Mouse (Mus musculus) midbrain, postnatal 0 days (tissue): ENCODE measurements around the gene Rassf8. TPM values are rescaled to one million over a fixed set of nuclear protein-coding genes. Genes with fewer than 3 reads are reported as not detected.

Experiments
- ATAC-seq: fragments of 200-750 bp; cut with Nextera tagmentation; 2 replicates; pipeline ENCODE4 v1.8.0; 2017; ENCODE audit warnings: moderate number of reproducible peaks, mild to moderate bottlenecking, moderate TSS enrichment, moderate library complexity; ENCODE audit not compliant: low FRiP score
- DNase-seq: peaks from one replicate; pipeline ENCODE4 v3.0.0-alpha.2; 2015; ENCODE audit warnings: low spot score
- H3K27ac ChIP-seq: fragments of 300-500 bp; sonication (generic); 2 replicates; pipeline ENCODE4 v1.5.1; 2014; ENCODE audit warnings: low read depth, mild to moderate bottlenecking, low read length, mixed read lengths
- H3K27me3 ChIP-seq: fragments of 300-500 bp; sonication (generic); 2 replicates; pipeline ENCODE4 v1.6.1; 2014; ENCODE audit warnings: low read length, control low read depth, mixed read lengths; ENCODE audit not compliant: insufficient read depth
- H3K36me3 ChIP-seq: fragments of 300-500 bp; sonication (generic); 2 replicates; pipeline ENCODE4 v1.6.1; 2014; ENCODE audit warnings: low read length, control low read depth, mixed read lengths; ENCODE audit not compliant: insufficient read depth
- H3K4me1 ChIP-seq: fragments of 300-500 bp; sonication (generic); 2 replicates; pipeline ENCODE4 v1.6.1; 2014; ENCODE audit warnings: mild to moderate bottlenecking, control low read depth, antibody characterized with exemption, low read length, mixed read lengths; ENCODE audit not compliant: insufficient read depth
- H3K4me2 ChIP-seq: fragments of 300-500 bp; sonication (generic); 2 replicates; pipeline ENCODE4 v1.6.1; 2014; ENCODE audit warnings: low read depth, mild to moderate bottlenecking, low read length, mixed read lengths; ENCODE audit not compliant: poor library complexity, severe bottlenecking
- H3K4me3 ChIP-seq: fragments of 300-500 bp; sonication (generic); 2 replicates; pipeline ENCODE4 v1.5.1; 2014; ENCODE audit warnings: low read depth, mild to moderate bottlenecking, low read length, moderate library complexity
- H3K9ac ChIP-seq: fragments of 300-500 bp; sonication (generic); replicated peaks from 2 replicates; pipeline ENCODE4 v1.6.1; 2014; ENCODE audit warnings: mild to moderate bottlenecking, low read length, moderate library complexity, mixed read lengths; ENCODE audit not compliant: poor library complexity, severe bottlenecking
- H3K9me3 ChIP-seq: fragments of 300-500 bp; sonication (generic); 2 replicates; pipeline ENCODE4 v1.6.1; 2016; ENCODE audit warnings: low read length, control low read depth
- CTCF ChIP-seq: IDR thresholded peaks from 2 replicates; pipeline ENCODE4 v1.5.1; 2016; ENCODE audit warnings: antibody characterized with exemption, mild to moderate bottlenecking
- WGBS: fragments of 180-500 bp; shearing (Covaris S2); extraction: QIAGEN DNeasy Blood & Tissue Kit; methylation state at CpG from one replicate; pipeline ENCODE4 v1.1.7; 2014; 5-methylcytosine and 5-hydroxymethylcytosine counted together
- polyA plus RNA-seq: library from polyadenylated mRNA; unstranded; fragments of >200 nt; fragmentation: Nextera tagmentation; extraction: Ambion mirVana; gene quantifications from 2 replicates; pipeline ENCODE4 v1.2.1, GENCODE M21; 2015
- total RNA-seq: library from RNA; depleted of rRNA; stranded (reverse); fragments of >200 nt; gene quantifications from 2 replicates; pipeline ENCODE4 v1.2.3, GENCODE M21; 2014

Rassf8 gene
- total and polyA plus RNA-seq, 2 experiments from 2014 or later, result 5.6 to 16.3 TPM

DNA sequence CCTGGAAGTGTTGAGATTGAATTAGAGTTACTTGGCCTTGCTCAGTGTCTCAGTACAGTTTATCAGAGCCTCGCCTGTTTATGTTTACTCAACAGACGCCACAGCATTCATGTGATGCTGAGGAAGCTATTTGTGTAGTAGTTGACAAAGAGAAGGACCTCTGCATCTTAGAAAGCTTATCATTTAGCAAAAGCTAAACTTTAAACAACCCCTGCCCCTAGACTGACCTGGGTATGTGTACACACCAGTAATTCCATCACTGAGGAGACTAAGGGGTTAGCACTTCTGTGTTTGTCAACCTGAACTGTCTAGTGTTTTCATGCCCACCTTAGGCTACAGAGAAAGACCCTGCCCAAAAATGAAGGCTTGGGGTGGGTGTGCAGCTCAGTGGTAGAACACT lies 12.9 kb downstream of the Rassf8 start:
- Histone ChIP-seq H3K27ac (no peak overlapping the region), H3K4me2 (no peak overlapping the region), H3K36me3 (no peaks in the 10 kb centered on the region), H3K9ac (no peak overlapping the region), H3K4me3 (no peak overlapping the region), H3K9me3 (no peaks in the 10 kb centered on the region), H3K27me3 (no peaks in the 10 kb centered on the region), H3K4me1 (0 out of 2 replicates have a peak, but pooled peaks cover 4% of the 10 kb centered on the region)
- DNase-seq (no peak), ATAC-seq (no peak)
- no peak for TF ChIP-seq CTCF
- 88% methylated on average over 2 of the region's 2 CpGs for WGBS

- no peak overlapping the region for H3K4me3 ChIP-seq
- H3K4me1 ChIP-seq, result 0 out of 2 replicates have a peak, but pooled peaks cover 4% of the 10 kb centered on the region
- 76% methylated on average over 4 of the region's 4 CpGs for WGBS
- TF ChIP-seq CTCF, result no peak
- no peak overlapping the region for H3K4me2 ChIP-seq
- H3K9me3 ChIP-seq, result no peaks in the 10 kb centered on the region
- H3K27ac ChIP-seq, result no peak overlapping the region
- H3K9ac ChIP-seq, result no peak overlapping the region
- DNase-seq (no peak), ATAC-seq (no peak)
- H3K36me3 ChIP-seq, result no peaks in the 10 kb centered on the region
- no peaks in the 10 kb centered on the region for H3K27me3 ChIP-seq
Observed at GRCm38 (mm10) chr6:145760246-145761016, 13.9 kb downstream of the Rassf8 start.

DNA sequence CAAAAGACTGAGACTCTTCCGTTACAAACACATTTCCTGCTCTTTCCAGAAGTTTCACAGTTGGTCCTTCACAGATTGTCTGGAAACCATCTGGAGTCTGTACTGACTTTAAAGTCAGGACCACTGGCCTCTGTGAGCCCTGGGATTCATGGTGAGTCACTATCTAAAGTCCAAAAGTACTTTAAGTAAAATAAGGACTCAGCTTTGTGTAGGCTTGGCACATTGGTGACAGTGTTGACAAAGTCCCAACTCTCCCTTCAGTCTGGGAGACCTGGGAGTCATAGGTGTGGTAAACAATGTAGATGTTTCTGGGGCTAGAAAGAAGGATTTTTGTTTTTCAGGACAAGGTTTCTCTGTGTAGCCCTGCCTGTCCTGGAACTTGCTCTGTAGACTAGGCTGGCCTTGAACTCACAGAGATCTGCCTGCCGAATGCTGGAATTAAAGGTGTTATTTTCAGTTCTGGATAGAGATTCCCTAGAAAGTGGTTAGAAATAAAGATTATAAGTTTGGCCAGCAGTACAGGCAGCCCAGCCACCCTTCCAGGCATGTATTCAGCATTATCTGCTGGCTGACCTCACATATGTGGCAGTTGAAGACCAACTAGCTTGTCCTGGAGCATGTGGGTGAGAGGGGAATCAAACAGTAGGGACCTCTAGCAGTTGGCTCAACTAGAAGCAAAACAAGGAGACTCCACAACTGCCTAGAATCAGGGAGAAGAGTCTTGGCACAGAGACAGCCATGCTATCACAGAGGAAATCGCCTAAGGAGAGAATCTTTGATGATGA lies 14.8 kb downstream of the Rassf8 start:
- TF ChIP-seq CTCF, result no peak
- no peaks in the 10 kb centered on the region for H3K4me1 ChIP-seq
- no peaks in the 10 kb centered on the region for H3K9me3 ChIP-seq
- H3K27ac ChIP-seq, result no peak overlapping the region
- 84% methylated on average over 3 of the region's 3 CpGs for WGBS
- H3K9ac ChIP-seq, result no peak overlapping the region
- H3K36me3 ChIP-seq, result no peaks in the 10 kb centered on the region
- no peak for ATAC-seq
- H3K4me2 ChIP-seq, result no peak overlapping the region
- DNase-seq, result no peak
- no peak overlapping the region for H3K4me3 ChIP-seq
- H3K27me3 ChIP-seq, result no peaks in the 10 kb centered on the region

- H3K4me3 ChIP-seq, result no peak overlapping the region
- no peaks in the 10 kb centered on the region for H3K36me3 ChIP-seq
- no peak overlapping the region for H3K9ac ChIP-seq
- WGBS, result 89% methylated on average over 3 of the region's 3 CpGs
- TF ChIP-seq CTCF, result no peak
- no peaks in the 10 kb centered on the region for H3K27me3 ChIP-seq
- H3K27ac ChIP-seq, result no peak overlapping the region
- no peaks in the 10 kb centered on the region for H3K9me3 ChIP-seq
- ATAC-seq (no peak), DNase-seq (no peak)
- H3K4me1 ChIP-seq, result no peaks in the 10 kb centered on the region
- no peak overlapping the region for H3K4me2 ChIP-seq
Observed at GRCm38 (mm10) chr6:145762016-145762415, 15.5 kb downstream of the Rassf8 start.

- 81% methylated on average over 4 of the region's 4 CpGs for WGBS
- H3K9ac ChIP-seq, result no peak overlapping the region
- no peaks in the 10 kb centered on the region for H3K36me3 ChIP-seq
- DNase-seq, result no peak
- H3K27me3 ChIP-seq, result no peaks in the 10 kb centered on the region
- ATAC-seq, result no peak
- no peaks in the 10 kb centered on the region for H3K9me3 ChIP-seq
- no peaks in the 10 kb centered on the region for H3K4me1 ChIP-seq
- no peak for TF ChIP-seq CTCF
- no peak overlapping the region for H3K4me3 ChIP-seq
- H3K4me2 ChIP-seq, result no peak overlapping the region
- H3K27ac ChIP-seq, result no peak overlapping the region
Observed at GRCm38 (mm10) chr6:145763051-145763450, 16.5 kb downstream of the Rassf8 start.

GRCm38 (mm10) chr6:145765011-145765410 lies 18.5 kb downstream of the Rassf8 start:
- Histone ChIP-seq H3K36me3 (no peaks in the 10 kb centered on the region), H3K27ac (no peak overlapping the region), H3K4me2 (no peak overlapping the region), H3K4me3 (no peak overlapping the region), H3K9me3 (no peaks in the 10 kb centered on the region), H3K4me1 (no peaks in the 10 kb centered on the region), H3K9ac (no peak overlapping the region), H3K27me3 (no peaks in the 10 kb centered on the region)
- DNase-seq (no peak), ATAC-seq (no peak)
- 75% methylated on average over 7 of the region's 7 CpGs for WGBS
- TF ChIP-seq CTCF, result no peak
